Mouse (Mus musculus) brain, embryonic 14.5 days (tissue): ENCODE results near the gene Mtnr1b.

Source experiments
- CTCF ChIP-seq: fragments of 200-500 bp; IDR thresholded peaks from 2 replicates; pipeline ENCODE4 v1.5.1; 2012; ENCODE audit warnings: inconsistent platforms, mild to moderate bottlenecking, moderate library complexity, borderline replicate concordance; ENCODE audit not compliant: insufficient read depth, insufficient read length; ENCODE audit errors: extremely low read depth
- POLR2A ChIP-seq: fragments of 200-500 bp; IDR thresholded peaks from 2 replicates; pipeline ENCODE4 v1.6.1; 2012; ENCODE audit warnings: mild to moderate bottlenecking, inconsistent platforms, borderline replicate concordance; ENCODE audit not compliant: poor library complexity, insufficient read depth, insufficient read length, severe bottlenecking; ENCODE audit errors: extremely low read depth

- TF ChIP-seq POLR2A (no peak), CTCF (no peak)
These were observed 88.2 kb downstream of the Mtnr1b start for GRCm38 (mm10) chr9:15786192-15786591.
